Mouse (Mus musculus) liver, embryonic 16.5 days (tissue): Measurements from ENCODE around the gene Fabp6. TPM values are rescaled to one million over a fixed set of nuclear protein-coding genes. Genes with fewer than 3 reads are reported as not detected.
A peak's percentile ranks its signal among the peaks of the same experiment; 100 is the strongest.

ENCODE experiments used
- ATAC-seq: fragments of 200-750 bp; cut with Nextera tagmentation; 2 replicates; pipeline ENCODE4 v1.8.0; 2017; ENCODE audit warnings: low read depth, mild to moderate bottlenecking, moderate number of reproducible peaks, moderate library complexity
- H3K27ac ChIP-seq: fragments of 300-500 bp; sonication (generic); 2 replicates; pipeline ENCODE4 v1.5.1; 2014; ENCODE audit warnings: mild to moderate bottlenecking, low read length
- H3K27me3 ChIP-seq: fragments of 300-500 bp; sonication (generic); 2 replicates; pipeline ENCODE4 v1.6.1; 2014; ENCODE audit warnings: low read depth, low read length, mixed read lengths; ENCODE audit not compliant: control insufficient read depth, insufficient read depth
- H3K36me3 ChIP-seq: fragments of 300-500 bp; sonication (generic); 2 replicates; pipeline ENCODE4 v1.6.1; 2014; ENCODE audit warnings: mild to moderate bottlenecking; ENCODE audit not compliant: control insufficient read depth, insufficient read depth
- H3K4me1 ChIP-seq: fragments of 300-500 bp; sonication (generic); 2 replicates; pipeline ENCODE4 v1.6.1; 2014; ENCODE audit warnings: low read depth, low read length, mixed read lengths; ENCODE audit not compliant: control insufficient read depth
- H3K4me2 ChIP-seq: fragments of 300-500 bp; sonication (generic); 2 replicates; pipeline ENCODE4 v1.6.1; 2014; ENCODE audit warnings: low read depth, low read length, mixed read lengths
- H3K4me3 ChIP-seq: fragments of 300-500 bp; sonication (generic); 2 replicates; pipeline ENCODE4 v1.5.1; 2014; ENCODE audit warnings: low read depth, mild to moderate bottlenecking, low read length
- H3K9ac ChIP-seq: fragments of 300-500 bp; sonication (generic); 2 replicates; pipeline ENCODE4 v1.6.1; 2014; ENCODE audit warnings: low read depth, low read length
- H3K9me3 ChIP-seq: fragments of 300-500 bp; sonication (generic); replicated peaks from 2 replicates; pipeline ENCODE4 v1.6.1; 2016; ENCODE audit warnings: low read length; ENCODE audit not compliant: control insufficient read depth
- WGBS: fragments of 180-500 bp; shearing (Covaris S2); extraction: QIAGEN DNeasy Blood & Tissue Kit; methylation state at CpG from one replicate; pipeline ENCODE4 v1.1.7; 2014; ENCODE audit not compliant: insufficient replicate concordance; 5-methylcytosine and 5-hydroxymethylcytosine counted together
- polyA plus RNA-seq: library from polyadenylated mRNA; unstranded; fragments of >200 nt; fragmentation: Nextera tagmentation; extraction: Ambion mirVana; gene quantifications from 2 replicates; pipeline ENCODE4 v1.2.1, GENCODE M21; 2015

Fabp6 gene
- polyA plus RNA-seq, 1 experiment from 2014 or later = not detected

- H3K27ac ChIP-seq = no peak overlapping the region
- no peaks in the 10 kb centered on the region for H3K4me1 ChIP-seq
- no peak overlapping the region for H3K4me3 ChIP-seq
- no peaks in the 10 kb centered on the region for H3K27me3 ChIP-seq
- WGBS = 59% methylated on average over 11 of the region's 11 CpGs
- H3K9ac ChIP-seq = no peak overlapping the region
- no peaks in the 10 kb centered on the region for H3K36me3 ChIP-seq
- no peak overlapping the region for H3K4me2 ChIP-seq
- ATAC-seq = no peak
- no peaks in the 10 kb centered on the region for H3K9me3 ChIP-seq
Observed at GRCm38 (mm10) chr11:43577713-43578478, 23.4 kb downstream of the Fabp6 start.

- Histone ChIP-seq H3K36me3 (no peaks in the 10 kb centered on the region), H3K9me3 (no peaks in the 10 kb centered on the region), H3K27me3 (no peaks in the 10 kb centered on the region), H3K27ac (no peak overlapping the region), H3K4me1 (no peaks in the 10 kb centered on the region), H3K4me2 (no peak overlapping the region), H3K4me3 (no peak overlapping the region), H3K9ac (no peak overlapping the region)
- 15% methylated on average over 9 of the region's 9 CpGs for WGBS
- ATAC-seq = no peak
Observed at GRCm38 (mm10) chr11:43575376-43576151, 25.8 kb downstream of the Fabp6 start.

GRCm38 (mm10) chr11:43575061-43575375, 26.3 kb downstream of the Fabp6 start:
- 21% methylated on average over 3 of the region's 3 CpGs for WGBS
- Histone ChIP-seq H3K9me3 (no peaks in the 10 kb centered on the region), H3K4me2 (no peak overlapping the region), H3K27me3 (no peaks in the 10 kb centered on the region), H3K27ac (no peak overlapping the region), H3K9ac (no peak overlapping the region), H3K4me1 (no peaks in the 10 kb centered on the region), H3K4me3 (no peak overlapping the region), H3K36me3 (no peaks in the 10 kb centered on the region)
- no peak for ATAC-seq

GRCm38 (mm10) chr11:43569595-43569994, 31.7 kb downstream of the Fabp6 start:
- ATAC-seq = peak; percentile 51
- no peak overlapping the region for H3K4me3 ChIP-seq
- no peak overlapping the region for H3K27ac ChIP-seq
- H3K4me1 ChIP-seq = no peaks in the 10 kb centered on the region
- no peaks in the 10 kb centered on the region for H3K36me3 ChIP-seq
- 25% methylated on average over 11 of the region's 11 CpGs for WGBS
- H3K4me2 ChIP-seq = no peak overlapping the region
- no peaks in the 10 kb centered on the region for H3K9me3 ChIP-seq
- H3K27me3 ChIP-seq = no peaks in the 10 kb centered on the region
- no peak overlapping the region for H3K9ac ChIP-seq

GRCm38 (mm10) chr11:43569188-43569587, 32.2 kb downstream of the Fabp6 start:
- H3K4me1 ChIP-seq = no peaks in the 10 kb centered on the region
- no peak overlapping the region for H3K9ac ChIP-seq
- WGBS = 39% methylated on average over 5 of the region's 5 CpGs
- H3K9me3 ChIP-seq = no peaks in the 10 kb centered on the region
- no peak overlapping the region for H3K4me2 ChIP-seq
- no peak overlapping the region for H3K4me3 ChIP-seq
- no peaks in the 10 kb centered on the region for H3K36me3 ChIP-seq
- no peaks in the 10 kb centered on the region for H3K27me3 ChIP-seq
- ATAC-seq = no peak
- no peak overlapping the region for H3K27ac ChIP-seq

- no peak for ATAC-seq
- Histone ChIP-seq H3K4me2 (no peak overlapping the region), H3K27me3 (no peaks in the 10 kb centered on the region), H3K4me3 (no peak overlapping the region), H3K9me3 (no peaks in the 10 kb centered on the region), H3K36me3 (no peaks in the 10 kb centered on the region), H3K27ac (no peak overlapping the region), H3K4me1 (no peaks in the 10 kb centered on the region), H3K9ac (no peak overlapping the region)
- 26% methylated on average over 5 of the region's 5 CpGs for WGBS
Observed at GRCm38 (mm10) chr11:43568263-43568662, 33.1 kb downstream of the Fabp6 start.

- Histone ChIP-seq H3K9me3 (no peaks in the 10 kb centered on the region), H3K4me1 (no peaks in the 10 kb centered on the region), H3K4me3 (no peak overlapping the region), H3K36me3 (no peaks in the 10 kb centered on the region), H3K27me3 (no peaks in the 10 kb centered on the region), H3K27ac (no peak overlapping the region), H3K4me2 (no peak overlapping the region), H3K9ac (no peak overlapping the region)
- no peak for ATAC-seq
- WGBS = 62% methylated on average over 5 of the region's 5 CpGs
Observed at GRCm38 (mm10) chr11:43566696-43567095, 34.6 kb downstream of the Fabp6 start.

- Histone ChIP-seq H3K4me2 (no peak overlapping the region), H3K9me3 (no peaks in the 10 kb centered on the region), H3K27me3 (no peaks in the 10 kb centered on the region), H3K9ac (no peak overlapping the region), H3K4me3 (no peak overlapping the region), H3K4me1 (no peaks in the 10 kb centered on the region), H3K36me3 (no peaks in the 10 kb centered on the region), H3K27ac (no peak overlapping the region)
- no peak for ATAC-seq
- 59% methylated on average over 8 of the region's 8 CpGs for WGBS
Observed at GRCm38 (mm10) chr11:43565852-43566251, 35.5 kb downstream of the Fabp6 start.

GRCm38 (mm10) chr11:43565414-43565813, 35.9 kb downstream of the Fabp6 start:
- Histone ChIP-seq H3K4me1 (no peaks in the 10 kb centered on the region), H3K27me3 (no peaks in the 10 kb centered on the region), H3K4me2 (no peak overlapping the region), H3K36me3 (no peaks in the 10 kb centered on the region), H3K27ac (no peak overlapping the region), H3K9me3 (no peaks in the 10 kb centered on the region), H3K4me3 (no peak overlapping the region), H3K9ac (no peak overlapping the region)
- 63% methylated on average over 2 of the region's 2 CpGs for WGBS
- no peak for ATAC-seq
